Mouse (Mus musculus): ENCODE data around the gene Otub2.

GRCm38 (mm10) chr12:103445060-103445459 is 56.6 kb downstream of the Otub2 start:
- no peak for TF ChIP-seq CTCF (IDR thresholded peaks at IDR 0.05; ENCODE audit: borderline replicate concordance, extremely low read depth, insufficient read depth, insufficient read length)
- TF ChIP-seq POLR2A (IDR thresholded peaks at IDR 0.05; ENCODE audit: borderline replicate concordance, extremely low read depth, insufficient read depth, insufficient read length, poor library complexity, severe bottlenecking), result no peak
